Mouse (Mus musculus) ovary, adult 10 weeks (tissue): ENCODE results near the gene Lin7c. TPM values are rescaled to one million over a fixed set of nuclear protein-coding genes. Genes with fewer than 3 reads are reported as not detected.

Experiments
- polyA plus RNA-seq: library from polyadenylated mRNA; stranded (reverse); fragments of 350-450 nt; fragmentation: Illumina TruSeq; extraction: RNeasy Lipid Tissue Mini Kit (QIAGEN cat#74804); gene quantifications from one replicate; pipeline ENCODE4 v1.2.3, GENCODE M21; 2014

The Lin7c gene
- 232 TPM for polyA plus RNA-seq

DNA sequence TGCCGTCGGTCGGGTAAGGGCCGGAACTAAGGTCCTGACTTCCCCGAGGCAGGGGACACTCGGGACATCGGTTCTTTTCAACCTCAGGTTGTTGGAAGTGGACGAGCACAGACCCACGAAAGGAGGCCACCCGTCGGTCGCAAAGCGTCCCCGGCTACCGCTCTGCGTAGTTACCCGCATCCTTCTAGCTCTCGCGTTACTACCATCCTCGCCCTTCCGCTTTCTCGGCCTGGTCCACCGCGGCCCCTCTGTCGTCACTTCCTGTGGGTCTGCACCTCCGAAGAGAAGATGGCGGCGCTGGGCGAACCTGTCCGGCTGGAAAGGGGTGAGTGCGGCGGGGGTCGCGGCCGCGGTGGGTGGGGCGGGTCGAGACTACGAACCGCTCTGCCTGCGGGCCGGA lies at the start of gene Lin7c:
TSS of gene Lin7c (plus strand) at position 257 of the 400 bp plus-strand sequence.

DNA sequence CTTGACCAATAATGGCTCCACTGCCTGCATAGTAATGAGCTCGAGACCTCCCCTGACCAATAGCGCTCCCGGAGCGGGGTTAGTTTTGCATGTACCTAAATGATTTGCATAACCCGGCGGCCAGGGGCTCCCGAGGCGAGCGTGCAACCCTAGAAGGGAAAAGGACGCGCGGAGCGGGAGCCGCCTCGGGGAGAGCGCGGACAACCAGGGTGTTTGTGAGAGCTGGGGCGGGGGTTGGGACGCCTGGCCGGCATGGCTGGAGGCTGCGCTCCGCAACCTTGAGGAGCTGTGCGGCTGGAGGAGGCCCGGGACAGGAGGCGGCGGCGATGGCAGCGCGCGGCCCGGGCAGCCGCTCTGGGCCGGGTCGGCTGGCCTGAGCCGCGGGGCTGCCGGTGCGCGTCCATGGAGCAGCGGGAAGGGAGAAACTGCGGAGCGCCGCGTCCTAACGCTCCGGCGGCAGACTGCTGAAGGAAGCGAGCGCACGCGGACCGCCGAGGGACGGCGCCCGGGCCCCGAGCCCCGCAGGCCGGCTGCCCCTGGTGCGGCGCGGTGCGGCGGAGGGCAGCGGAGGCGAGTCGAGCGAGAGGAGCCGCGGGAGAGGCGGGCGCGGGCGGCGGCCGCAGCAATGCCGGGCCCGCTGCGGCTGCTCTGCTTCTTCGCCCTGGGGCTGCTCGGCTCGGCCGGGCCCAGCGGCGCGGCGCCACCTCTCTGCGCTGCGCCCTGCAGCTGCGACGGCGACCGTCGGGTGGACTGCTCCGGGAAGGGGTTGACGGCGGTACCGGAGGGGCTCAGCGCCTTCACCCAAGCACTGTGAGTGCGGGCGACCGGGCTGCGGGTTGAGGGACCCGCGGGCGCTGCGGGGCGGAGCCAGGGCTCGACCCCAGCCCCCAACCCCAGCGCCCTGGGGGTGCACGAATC lies 27.1 kb downstream of the Lin7c start, which contains the start of gene Lgr4:
TSS of gene Lgr4 (plus strand) at position 152 of the 918 bp plus-strand sequence.

Other genes starting within 250 kb of the Lin7c start
- 2.0 TPM for gene Bdnf, start 216.2 kb upstream of the Lin7c start, polyA plus RNA-seq
- gene Lgr4, start 26.8 kb downstream of the Lin7c start, polyA plus RNA-seq: 73.3 TPM
- 77.5 TPM for gene Ccdc34, start 127.0 kb downstream of the Lin7c start, polyA plus RNA-seq